Mouse (Mus musculus) midbrain, postnatal 0 days (tissue): Measurements from ENCODE around the gene Ttc41. TPM values are rescaled to one million over a fixed set of nuclear protein-coding genes. Genes with fewer than 3 reads are reported as not detected.

Source experiments
- ATAC-seq: fragments of 200-750 bp; cut with Nextera tagmentation; 2 replicates; pipeline ENCODE4 v1.8.0; 2017; ENCODE audit warnings: moderate number of reproducible peaks, mild to moderate bottlenecking, moderate TSS enrichment, moderate library complexity; ENCODE audit not compliant: low FRiP score
- DNase-seq: peaks from one replicate; pipeline ENCODE4 v3.0.0-alpha.2; 2015; ENCODE audit warnings: low spot score
- H3K27ac ChIP-seq: fragments of 300-500 bp; sonication (generic); 2 replicates; pipeline ENCODE4 v1.5.1; 2014; ENCODE audit warnings: low read depth, mild to moderate bottlenecking, low read length, mixed read lengths
- H3K27me3 ChIP-seq: fragments of 300-500 bp; sonication (generic); 2 replicates; pipeline ENCODE4 v1.6.1; 2014; ENCODE audit warnings: low read length, control low read depth, mixed read lengths; ENCODE audit not compliant: insufficient read depth
- H3K36me3 ChIP-seq: fragments of 300-500 bp; sonication (generic); 2 replicates; pipeline ENCODE4 v1.6.1; 2014; ENCODE audit warnings: low read length, control low read depth, mixed read lengths; ENCODE audit not compliant: insufficient read depth
- H3K4me1 ChIP-seq: fragments of 300-500 bp; sonication (generic); 2 replicates; pipeline ENCODE4 v1.6.1; 2014; ENCODE audit warnings: mild to moderate bottlenecking, control low read depth, antibody characterized with exemption, low read length, mixed read lengths; ENCODE audit not compliant: insufficient read depth
- H3K4me2 ChIP-seq: fragments of 300-500 bp; sonication (generic); 2 replicates; pipeline ENCODE4 v1.6.1; 2014; ENCODE audit warnings: low read depth, mild to moderate bottlenecking, low read length, mixed read lengths; ENCODE audit not compliant: poor library complexity, severe bottlenecking
- H3K4me3 ChIP-seq: fragments of 300-500 bp; sonication (generic); 2 replicates; pipeline ENCODE4 v1.5.1; 2014; ENCODE audit warnings: low read depth, mild to moderate bottlenecking, low read length, moderate library complexity
- H3K9ac ChIP-seq: fragments of 300-500 bp; sonication (generic); replicated peaks from 2 replicates; pipeline ENCODE4 v1.6.1; 2014; ENCODE audit warnings: mild to moderate bottlenecking, low read length, moderate library complexity, mixed read lengths; ENCODE audit not compliant: poor library complexity, severe bottlenecking
- H3K9me3 ChIP-seq: fragments of 300-500 bp; sonication (generic); 2 replicates; pipeline ENCODE4 v1.6.1; 2016; ENCODE audit warnings: low read length, control low read depth
- CTCF ChIP-seq: IDR thresholded peaks from 2 replicates; pipeline ENCODE4 v1.5.1; 2016; ENCODE audit warnings: antibody characterized with exemption, mild to moderate bottlenecking
- WGBS: fragments of 180-500 bp; shearing (Covaris S2); extraction: QIAGEN DNeasy Blood & Tissue Kit; methylation state at CpG from one replicate; pipeline ENCODE4 v1.1.7; 2014; 5-methylcytosine and 5-hydroxymethylcytosine counted together
- polyA plus RNA-seq: library from polyadenylated mRNA; unstranded; fragments of >200 nt; fragmentation: Nextera tagmentation; extraction: Ambion mirVana; gene quantifications from 2 replicates; pipeline ENCODE4 v1.2.1, GENCODE M21; 2015
- total RNA-seq: library from RNA; depleted of rRNA; stranded (reverse); fragments of >200 nt; gene quantifications from 2 replicates; pipeline ENCODE4 v1.2.3, GENCODE M21; 2014

The Ttc41 gene
- total and polyA plus RNA-seq, 2 experiments from 2014 or later = 1.6 to 1.8 TPM

GRCm38 (mm10) chr10:86788193-86788592 lies 82.6 kb downstream of the Ttc41 start:
- H3K27ac ChIP-seq = no peak overlapping the region
- no peak overlapping the region for H3K4me2 ChIP-seq
- no peak for TF ChIP-seq CTCF
- 56% methylated on average over 5 of the region's 5 CpGs for WGBS
- no peaks in the 10 kb centered on the region for H3K9me3 ChIP-seq
- ATAC-seq (no peak), DNase-seq (no peak)
- H3K27me3 ChIP-seq = no peaks in the 10 kb centered on the region
- H3K36me3 ChIP-seq = no peaks in the 10 kb centered on the region
- no peak overlapping the region for H3K9ac ChIP-seq
- no peak overlapping the region for H3K4me3 ChIP-seq
- peaks cover 2% of the 10 kb centered on the region; the same call in 1 of the 2 replicates for H3K4me1 ChIP-seq

- no peak for TF ChIP-seq CTCF
- WGBS = 81% methylated on average over 7 of the region's 7 CpGs
- no peak overlapping the region for H3K4me3 ChIP-seq
- DNase-seq (no peak), ATAC-seq (no peak)
- no peak overlapping the region for H3K4me2 ChIP-seq
- no peaks in the 10 kb centered on the region for H3K27me3 ChIP-seq
- H3K27ac ChIP-seq = no peak overlapping the region
- no peaks in the 10 kb centered on the region for H3K9me3 ChIP-seq
- H3K36me3 ChIP-seq = no peaks in the 10 kb centered on the region
- peaks cover 5% of the 10 kb centered on the region; the same call in 1 of the 2 replicates for H3K4me1 ChIP-seq
- no peak overlapping the region for H3K9ac ChIP-seq
These were observed 83.6 kb downstream of the Ttc41 start for GRCm38 (mm10) chr10:86789146-86789672.

GRCm38 (mm10) chr10:86791507-86792184 lies 86.0 kb downstream of the Ttc41 start:
- H3K36me3 ChIP-seq = no peaks in the 10 kb centered on the region
- H3K9ac ChIP-seq = no peak overlapping the region
- H3K27me3 ChIP-seq = no peaks in the 10 kb centered on the region
- no peak overlapping the region for H3K27ac ChIP-seq
- TF ChIP-seq CTCF = no peak
- DNase-seq (no peak), ATAC-seq (no peak)
- H3K4me3 ChIP-seq = no peak overlapping the region
- peaks cover 5% of the 10 kb centered on the region; the same call in 1 of the 2 replicates for H3K4me1 ChIP-seq
- H3K4me2 ChIP-seq = no peak overlapping the region
- H3K9me3 ChIP-seq = no peaks in the 10 kb centered on the region
- 76% methylated on average over 7 of the region's 7 CpGs for WGBS

GRCm38 (mm10) chr10:86793509-86793951 lies 87.9 kb downstream of the Ttc41 start:
- no peak for DNase-seq
- no peaks in the 10 kb centered on the region for H3K9me3 ChIP-seq
- TF ChIP-seq CTCF = no peak
- no peaks in the 10 kb centered on the region for H3K27me3 ChIP-seq
- H3K9ac ChIP-seq = no peak overlapping the region
- H3K36me3 ChIP-seq = no peaks in the 10 kb centered on the region
- H3K4me3 ChIP-seq = no peak overlapping the region
- no peak for ATAC-seq
- 64% methylated on average over 2 of the region's 2 CpGs for WGBS
- H3K4me1 ChIP-seq = peaks cover 5% of the 10 kb centered on the region; the same call in 1 of the 2 replicates
- H3K27ac ChIP-seq = no peak overlapping the region
- H3K4me2 ChIP-seq = no peak overlapping the region

GRCm38 (mm10) chr10:86794196-86794595 lies 88.6 kb downstream of the Ttc41 start:
- Histone ChIP-seq H3K36me3 (no peaks in the 10 kb centered on the region), H3K27me3 (no peaks in the 10 kb centered on the region), H3K9me3 (no peaks in the 10 kb centered on the region), H3K4me3 (no peak overlapping the region), H3K4me2 (no peak overlapping the region), H3K9ac (no peak overlapping the region), H3K4me1 (peaks cover 5% of the 10 kb centered on the region; the same call in 1 of the 2 replicates), H3K27ac (no peak overlapping the region)
- 92% methylated on average over 4 of the region's 4 CpGs for WGBS
- no peak for DNase-seq
- no peak for TF ChIP-seq CTCF
- no peak for ATAC-seq

- peaks cover 5% of the 10 kb centered on the region; the same call in 1 of the 2 replicates for H3K4me1 ChIP-seq
- DNase-seq (no peak), ATAC-seq (no peak)
- no peak overlapping the region for H3K4me3 ChIP-seq
- no peak overlapping the region for H3K4me2 ChIP-seq
- 0 out of 2 replicates have a peak overlapping the region, but pooled peaks have one; percentile 1 for H3K27ac ChIP-seq
- H3K9ac ChIP-seq = no peak overlapping the region
- no peak for TF ChIP-seq CTCF
- H3K36me3 ChIP-seq = no peaks in the 10 kb centered on the region
- no peaks in the 10 kb centered on the region for H3K9me3 ChIP-seq
- no peaks in the 10 kb centered on the region for H3K27me3 ChIP-seq
- 92% methylated on average over 9 of the region's 9 CpGs for WGBS
These were observed 89.4 kb downstream of the Ttc41 start for GRCm38 (mm10) chr10:86794794-86795535.
